Comparison of ENCODE assay signal across 30 mouse cellular contexts in the genomic region with DNA sequence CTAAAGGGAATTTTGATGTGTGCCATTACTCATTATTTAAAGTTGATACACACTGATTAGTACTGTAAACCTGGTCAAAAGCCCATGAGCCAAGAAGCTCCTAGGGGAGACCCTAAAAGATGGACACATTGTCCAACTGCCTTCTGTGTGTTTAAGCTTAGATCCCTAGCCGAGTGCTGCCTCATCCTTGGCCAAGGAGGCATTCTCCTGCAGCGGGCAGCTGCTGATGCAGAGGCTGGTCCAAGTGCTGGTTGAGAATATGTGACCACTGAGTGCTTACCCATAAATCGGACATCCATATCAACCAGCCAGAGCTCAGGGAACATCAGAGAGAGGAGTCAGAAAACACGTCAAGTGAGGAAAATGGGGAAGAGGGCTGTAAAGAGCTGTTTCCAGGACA.
"Had no signal": no experiment of that assay in that cellular context is flagged by ENCODE, and none has a peak within 500 bp of the region (broad histone marks: within the 10 kb centered on the region; RNA-seq: fewer than 3 reads in every experiment).

No protein-coding gene starts in this region.

- DNase-seq: liver; liver, embryonic 13.5 days; liver, postnatal 0 days; lung, adult 18-20 months; lung, adult 2 months; lung, embryonic 14.5 days; lung, postnatal 10 days; lung, postnatal 14 days; lung, postnatal 36 days; lung, postnatal 4 days; midbrain, embryonic 14.5 days had no signal

- H3K4me2 ChIP-seq: limb, embryonic 12.5 days; limb, embryonic 13.5 days; limb, embryonic 15.5 days; liver, embryonic 11.5 days; liver, embryonic 12.5 days; liver, embryonic 13.5 days; liver, embryonic 15.5 days; lung, embryonic 14.5 days; lung, embryonic 15.5 days; midbrain, embryonic 11.5 days; midbrain, embryonic 12.5 days; midbrain, embryonic 13.5 days; midbrain, embryonic 15.5 days; neural tube, embryonic 12.5 days; neural tube, embryonic 13.5 days had no signal

- ATAC-seq: liver, embryonic 12.5 days; liver, postnatal 0 days; lung, postnatal 0 days; midbrain, embryonic 13.5 days; midbrain, embryonic 15.5 days had no signal

- H3K4me1 ChIP-seq: liver, embryonic 12.5 days; liver, embryonic 13.5 days; liver, embryonic 15.5 days; lung, embryonic 15.5 days; megakaryocyte, embryonic 14.5 days had no signal

- H3K36me3 ChIP-seq: limb, embryonic 10.5 days; limb, embryonic 12.5 days; limb, embryonic 13.5 days; limb, embryonic 15.5 days; liver, embryonic 12.5 days; liver, embryonic 13.5 days; liver, embryonic 15.5 days; lung, embryonic 15.5 days; midbrain, embryonic 12.5 days; midbrain, embryonic 13.5 days; midbrain, embryonic 15.5 days; neural tube, embryonic 12.5 days; neural tube, embryonic 13.5 days had no signal

- H3K27ac ChIP-seq: limb, embryonic 10.5 days; limb, embryonic 12.5 days; limb, embryonic 13.5 days; limb, embryonic 15.5 days; liver, embryonic 12.5 days; liver, embryonic 13.5 days; liver, embryonic 14.5 days; liver, embryonic 15.5 days; lung, embryonic 15.5 days; macrophage; midbrain, embryonic 12.5 days; midbrain, embryonic 13.5 days; midbrain, embryonic 15.5 days; neural tube, embryonic 12.5 days had no signal

- H3K27me3 ChIP-seq: limb, embryonic 12.5 days; limb, embryonic 15.5 days; liver, embryonic 12.5 days; liver, embryonic 13.5 days; liver, embryonic 15.5 days; lung, embryonic 15.5 days; midbrain, embryonic 12.5 days; midbrain, embryonic 13.5 days; midbrain, embryonic 15.5 days; neural tube, embryonic 12.5 days; neural tube, embryonic 13.5 days had no signal

- H3K9me3 ChIP-seq: limb, embryonic 10.5 days; limb, embryonic 12.5 days; limb, embryonic 13.5 days; limb, embryonic 15.5 days; liver, embryonic 12.5 days; liver, embryonic 13.5 days; liver, embryonic 15.5 days; lung, embryonic 15.5 days; megakaryocyte, embryonic 14.5 days; midbrain, embryonic 12.5 days; midbrain, embryonic 13.5 days; midbrain, embryonic 15.5 days; neural tube, embryonic 12.5 days; neural tube, embryonic 13.5 days had no signal

- H3K4me3 ChIP-seq: limb, embryonic 10.5 days; limb, embryonic 12.5 days; limb, embryonic 13.5 days; limb, embryonic 15.5 days; liver, embryonic 12.5 days; liver, embryonic 13.5 days; liver, embryonic 15.5 days; lung, embryonic 15.5 days; megakaryocyte, embryonic 14.5 days; midbrain, embryonic 12.5 days; midbrain, embryonic 13.5 days; midbrain, embryonic 15.5 days; myocyte; neural tube, embryonic 12.5 days; neural tube, embryonic 13.5 days had no signal

- H3K9ac ChIP-seq: limb, embryonic 12.5 days; limb, embryonic 13.5 days; limb, embryonic 15.5 days; liver, embryonic 12.5 days; liver, embryonic 13.5 days; liver, embryonic 14.5 days; liver, embryonic 15.5 days; liver, postnatal 0 days; lung, embryonic 14.5 days; lung, embryonic 15.5 days; midbrain, embryonic 12.5 days; midbrain, embryonic 13.5 days; midbrain, embryonic 15.5 days; neural tube, embryonic 12.5 days; neural tube, embryonic 13.5 days had no signal
